Mouse (Mus musculus) brain, embryonic 14.5 days (tissue): ENCODE measurements around the gene Osbpl8.

Experiments
- CTCF ChIP-seq: fragments of 200-500 bp; IDR thresholded peaks from 2 replicates; pipeline ENCODE4 v1.5.1; 2012; ENCODE audit warnings: inconsistent platforms, mild to moderate bottlenecking, moderate library complexity, borderline replicate concordance; ENCODE audit not compliant: insufficient read depth, insufficient read length; ENCODE audit errors: extremely low read depth
- POLR2A ChIP-seq: fragments of 200-500 bp; IDR thresholded peaks from 2 replicates; pipeline ENCODE4 v1.6.1; 2012; ENCODE audit warnings: mild to moderate bottlenecking, inconsistent platforms, borderline replicate concordance; ENCODE audit not compliant: poor library complexity, insufficient read depth, insufficient read length, severe bottlenecking; ENCODE audit errors: extremely low read depth

GRCm38 (mm10) chr10:111129867-111130620 lies 34.5 kb upstream of the Osbpl8 start:
- no peak for TF ChIP-seq POLR2A
- TF ChIP-seq CTCF = no peak
